Mouse (Mus musculus): ENCODE measurements around the gene Ddx17. TPM values are rescaled to one million over a fixed set of nuclear protein-coding genes. Genes with fewer than 3 reads are reported as not detected.

The Ddx17 gene
- polyA plus RNA-seq, 1 experiment from 2014 or later = 73.6 TPM

DNA sequence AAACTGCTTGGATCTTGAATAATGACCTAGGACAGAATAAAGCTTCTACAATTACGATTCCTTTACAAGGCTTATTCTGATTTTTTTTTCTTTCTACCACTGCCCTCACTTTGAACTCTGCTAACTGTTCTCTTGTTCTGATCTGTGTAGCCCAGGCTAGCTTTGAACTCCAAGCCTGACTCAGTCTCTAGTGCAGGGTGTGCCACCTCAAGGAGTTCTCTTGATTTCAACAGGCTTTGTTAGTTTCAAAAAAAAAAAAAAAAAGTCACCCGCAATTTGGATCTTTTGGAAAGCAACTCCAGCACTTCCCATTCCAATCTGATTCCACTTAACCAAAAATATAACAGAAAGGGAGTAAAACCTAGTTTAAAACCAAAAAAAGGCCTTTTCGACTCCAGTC is 1.0 kb downstream of the Ddx17 start:
- peak overlapping the region; percentile 85 for H3K4me3 ChIP-seq
- H3K4me2 ChIP-seq (replicated peaks) = peak overlapping the region; percentile 88
- H3K9ac ChIP-seq (replicated peaks) = peak overlapping the region; percentile 98
- no peaks in the 10 kb centered on the region for H3K9me3 ChIP-seq
- H3K36me3 ChIP-seq = peaks cover 39% of the 10 kb centered on the region
- peak overlapping the region; percentile 97 for H3K27ac ChIP-seq (replicated peaks)
- 2% methylated on average over 3 of the region's 3 CpGs for WGBS
- H3K27me3 ChIP-seq = no peaks in the 10 kb centered on the region
- peaks cover 30% of the 10 kb centered on the region for H3K4me1 ChIP-seq
- ATAC-seq (ENCODE audit: low FRiP score, low read depth) = no peak

DNA sequence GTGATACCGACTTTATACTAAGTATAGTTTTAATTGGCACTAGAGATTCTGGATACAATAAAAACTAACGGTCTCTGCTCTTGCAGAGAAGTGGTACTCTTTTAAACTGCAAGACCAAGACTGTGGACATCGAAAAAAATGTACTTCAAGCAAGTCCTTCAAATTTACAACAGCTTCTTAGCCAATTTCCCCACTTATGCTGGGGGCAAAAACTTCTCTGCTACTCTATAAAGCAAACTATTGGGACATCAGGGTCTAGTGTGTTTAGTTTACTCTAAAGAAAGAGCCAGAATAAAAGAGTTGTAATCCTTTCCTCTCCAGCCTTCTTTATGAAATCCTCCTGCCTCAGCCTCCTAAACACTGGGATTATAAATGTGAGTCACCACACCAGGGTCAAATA is 2.6 kb downstream of the Ddx17 start:
- H3K4me2 ChIP-seq (replicated peaks) = peak overlapping the region; percentile 88
- peak overlapping the region; percentile 22 for H3K4me3 ChIP-seq
- peaks cover 54% of the 10 kb centered on the region for H3K36me3 ChIP-seq
- 97% methylated on average over 3 of the region's 3 CpGs for WGBS
- H3K9me3 ChIP-seq = no peaks in the 10 kb centered on the region
- no peak overlapping the region for H3K9ac ChIP-seq (replicated peaks)
- peaks cover 25% of the 10 kb centered on the region for H3K4me1 ChIP-seq
- no peak for ATAC-seq (ENCODE audit: low FRiP score, low read depth)
- H3K27me3 ChIP-seq = no peaks in the 10 kb centered on the region
- no peak overlapping the region for H3K27ac ChIP-seq (replicated peaks)

DNA sequence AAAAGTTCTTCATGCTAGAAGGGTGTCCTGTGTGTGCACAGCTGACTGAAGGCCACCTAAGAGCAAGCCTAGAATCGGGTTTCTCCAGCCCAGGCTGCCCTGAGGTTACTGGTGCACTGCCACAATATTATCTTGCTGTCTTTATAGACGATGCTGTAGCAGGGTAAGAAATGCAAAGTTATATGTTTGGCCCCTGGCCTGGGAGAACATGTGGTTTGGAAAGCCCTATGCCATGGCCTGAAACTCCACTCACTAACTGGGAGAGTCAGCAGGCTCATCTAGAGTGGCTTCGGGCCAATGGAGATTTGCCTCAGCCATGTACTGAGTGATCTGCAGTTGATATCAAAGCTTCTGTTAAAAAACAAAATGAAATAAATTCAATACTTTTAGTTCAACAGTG is 12.7 kb downstream of the Ddx17 start:
- Histone ChIP-seq H3K9me3 (no peaks in the 10 kb centered on the region), H3K27ac (replicated peaks) (0 out of 2 replicates have a peak overlapping the region, but pooled peaks have one; percentile 1), H3K27me3 (no peaks in the 10 kb centered on the region), H3K4me1 (no peaks in the 10 kb centered on the region), H3K4me3 (no peak overlapping the region), H3K9ac (replicated peaks) (no peak overlapping the region), H3K36me3 (peaks cover 98% of the 10 kb centered on the region), H3K4me2 (replicated peaks) (no peak overlapping the region)
- ATAC-seq (ENCODE audit: low FRiP score, low read depth) = no peak
- WGBS = 97% methylated on average over 3 of the region's 3 CpGs

DNA sequence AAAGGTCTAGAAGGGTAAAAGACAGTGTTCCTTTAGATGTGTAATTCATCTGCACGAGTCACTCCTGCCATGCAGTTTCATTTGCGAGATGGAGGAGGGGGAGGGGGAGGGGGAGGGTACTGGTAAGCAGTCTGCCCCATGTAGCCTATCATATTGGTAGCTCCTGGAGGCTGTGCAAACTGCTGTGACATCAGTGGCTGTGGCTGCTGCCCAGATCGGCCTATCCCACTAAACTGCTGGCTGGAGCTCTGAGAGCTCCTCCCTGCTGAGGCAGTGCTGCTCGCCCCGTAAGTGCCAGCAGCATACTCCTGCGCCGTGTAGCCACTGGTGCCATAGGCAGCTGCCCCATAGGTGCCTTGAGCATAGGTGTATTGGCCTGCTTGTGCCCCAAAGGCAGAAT is 16.6 kb downstream of the Ddx17 start:
- Histone ChIP-seq H3K4me2 (replicated peaks) (no peak overlapping the region), H3K4me3 (no peak overlapping the region), H3K27me3 (no peaks in the 10 kb centered on the region), H3K36me3 (peaks cover 89% of the 10 kb centered on the region), H3K27ac (replicated peaks) (no peak overlapping the region), H3K9me3 (no peaks in the 10 kb centered on the region), H3K9ac (replicated peaks) (no peak overlapping the region), H3K4me1 (no peaks in the 10 kb centered on the region)
- WGBS = 84% methylated on average over 7 of the region's 7 CpGs
- no peak for ATAC-seq (ENCODE audit: low FRiP score, low read depth)

DNA sequence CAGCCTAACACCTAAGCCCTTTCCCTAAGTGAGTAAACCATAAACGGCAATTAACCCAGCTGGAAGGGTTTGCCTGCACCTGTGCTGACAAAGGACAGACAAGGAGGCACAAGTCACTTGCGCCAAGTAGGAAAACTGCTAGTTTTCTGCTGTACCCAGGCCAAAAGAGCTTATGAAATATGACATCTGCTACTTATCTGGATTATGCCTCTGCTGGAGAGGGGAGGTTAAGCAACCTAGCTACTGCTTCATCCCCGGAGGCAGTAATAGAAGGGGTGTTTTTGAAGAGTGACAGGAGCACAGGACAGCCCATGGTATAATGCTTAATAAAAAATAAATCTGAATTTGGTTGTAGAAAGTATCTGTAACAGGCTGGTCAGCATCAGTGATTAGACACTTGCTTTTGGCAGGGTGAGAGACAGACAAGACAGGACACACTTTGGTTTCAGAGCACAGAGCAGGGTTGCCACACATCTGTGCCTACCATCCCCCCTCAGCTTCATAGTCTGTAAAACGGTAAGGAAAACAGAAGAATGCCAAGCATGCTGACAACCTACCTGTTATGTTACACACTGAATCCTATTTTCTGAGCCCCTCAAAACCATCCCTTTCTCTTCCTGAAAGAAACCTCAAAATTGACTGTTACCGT is 18.4 kb downstream of the Ddx17 start:
- Histone ChIP-seq H3K36me3 (peaks cover 70% of the 10 kb centered on the region), H3K4me3 (no peak overlapping the region), H3K9ac (replicated peaks) (no peak overlapping the region), H3K27me3 (no peaks in the 10 kb centered on the region), H3K9me3 (no peaks in the 10 kb centered on the region), H3K4me1 (no peaks in the 10 kb centered on the region), H3K4me2 (replicated peaks) (no peak overlapping the region), H3K27ac (replicated peaks) (no peak overlapping the region)
- ATAC-seq (ENCODE audit: low FRiP score, low read depth) = no peak
- 74% methylated on average over 5 of the region's 5 CpGs for WGBS

DNA sequence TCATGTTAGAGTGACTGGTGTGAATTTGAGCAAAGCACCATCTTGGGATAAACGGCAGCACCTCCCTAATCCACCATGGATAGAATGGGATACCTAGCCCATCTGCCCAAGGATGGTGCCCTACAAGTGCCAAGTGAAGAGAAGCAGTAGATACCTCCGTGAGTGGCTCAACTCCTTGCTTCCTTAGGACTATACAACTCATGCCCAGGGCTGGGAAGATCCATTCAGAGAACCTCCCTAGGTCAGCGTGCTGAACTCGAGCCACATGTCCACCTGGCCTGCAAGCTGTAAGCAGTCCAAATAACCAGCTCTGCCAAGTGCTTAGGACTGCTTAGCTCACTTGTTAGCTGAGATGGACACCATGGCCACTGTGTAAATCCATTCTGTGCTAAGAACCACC is 19.3 kb downstream of the Ddx17 start:
- 0 out of 2 replicates have a peak, but pooled peaks have one; percentile 36 for ATAC-seq (ENCODE audit: low FRiP score, low read depth)
- no peaks in the 10 kb centered on the region for H3K9me3 ChIP-seq
- no peak overlapping the region for H3K27ac ChIP-seq (replicated peaks)
- no peaks in the 10 kb centered on the region for H3K4me1 ChIP-seq
- no peak overlapping the region for H3K4me3 ChIP-seq
- no peaks in the 10 kb centered on the region for H3K27me3 ChIP-seq
- H3K36me3 ChIP-seq = peaks cover 63% of the 10 kb centered on the region
- 76% methylated on average over 4 of the region's 4 CpGs for WGBS
- H3K9ac ChIP-seq (replicated peaks) = no peak overlapping the region
- H3K4me2 ChIP-seq (replicated peaks) = no peak overlapping the region

DNA sequence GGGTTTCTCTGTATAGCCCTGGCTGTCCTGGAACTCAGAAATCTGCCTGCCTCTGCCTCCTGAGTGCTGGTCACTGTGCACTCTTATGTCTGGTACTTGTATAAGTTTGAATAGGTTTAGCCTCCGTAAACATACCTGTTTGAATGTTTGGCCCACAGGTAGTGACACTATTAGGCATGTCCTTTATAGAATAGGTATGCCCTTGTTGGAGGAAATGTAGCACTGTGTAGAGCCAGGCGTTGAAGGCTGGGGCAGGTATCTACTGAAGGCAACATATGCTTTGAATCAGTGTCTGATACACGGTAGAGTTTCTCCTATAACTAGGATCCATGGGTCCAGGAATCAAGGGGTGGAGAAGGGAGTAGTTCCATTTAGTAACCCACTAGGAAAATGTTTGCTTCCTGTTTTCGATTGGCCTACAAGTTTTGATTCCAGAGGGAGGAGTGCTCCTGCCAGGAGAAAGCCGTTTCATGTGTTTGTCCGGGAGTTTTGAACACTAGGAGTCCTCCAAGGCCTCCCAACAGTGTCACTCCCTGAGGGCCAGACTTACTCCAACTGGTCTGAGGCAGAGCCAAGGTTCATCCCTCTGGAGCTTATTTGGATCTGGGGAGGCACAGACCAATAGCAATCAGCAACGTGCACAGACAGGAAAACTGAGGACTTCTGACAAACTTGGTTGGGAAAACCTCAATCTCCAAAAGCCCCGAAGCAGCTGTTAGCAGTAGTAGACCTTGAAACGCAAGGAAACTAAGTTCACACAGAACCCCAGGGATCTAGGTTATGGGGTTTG is 20.4 kb downstream of the Ddx17 start:
- WGBS = 67% methylated on average over 9 of the region's 9 CpGs
- ATAC-seq (ENCODE audit: low FRiP score, low read depth) = no peak
- H3K4me3 ChIP-seq = no peak overlapping the region
- no peak overlapping the region for H3K4me2 ChIP-seq (replicated peaks)
- peak overlapping the region; percentile 3; the same call in 1 of the 2 replicates for H3K27ac ChIP-seq (replicated peaks)
- no peak overlapping the region for H3K9ac ChIP-seq (replicated peaks)
- no peaks in the 10 kb centered on the region for H3K9me3 ChIP-seq
- peaks cover 53% of the 10 kb centered on the region for H3K36me3 ChIP-seq
- H3K27me3 ChIP-seq = no peaks in the 10 kb centered on the region
- no peaks in the 10 kb centered on the region for H3K4me1 ChIP-seq

DNA sequence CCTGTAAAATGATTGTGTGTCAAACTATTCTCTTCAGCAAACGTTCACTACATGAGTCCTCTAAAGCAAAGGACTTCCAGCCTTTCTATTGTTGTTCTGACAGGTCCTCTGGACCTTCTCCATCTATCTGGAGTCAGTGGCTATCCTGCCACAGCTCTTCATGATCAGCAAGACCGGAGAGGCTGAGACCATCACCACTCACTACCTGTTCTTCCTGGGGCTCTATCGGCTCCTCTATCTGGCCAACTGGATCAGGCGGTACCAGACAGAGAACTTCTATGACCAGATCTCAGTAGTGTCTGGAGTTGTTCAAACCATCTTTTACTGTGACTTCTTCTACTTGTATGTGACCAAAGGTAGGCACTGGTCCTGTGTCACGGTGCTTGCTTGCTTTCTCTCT is 21.0 kb downstream of the Ddx17 start:
- ATAC-seq (ENCODE audit: low FRiP score, low read depth) = no peak
- no peak overlapping the region for H3K9ac ChIP-seq (replicated peaks)
- H3K27me3 ChIP-seq = no peaks in the 10 kb centered on the region
- no peaks in the 10 kb centered on the region for H3K4me1 ChIP-seq
- WGBS = 91% methylated on average over 5 of the region's 5 CpGs
- H3K27ac ChIP-seq (replicated peaks) = no peak overlapping the region; the same call in 1 of the 2 replicates
- H3K9me3 ChIP-seq = no peaks in the 10 kb centered on the region
- H3K4me3 ChIP-seq = no peak overlapping the region
- peaks cover 46% of the 10 kb centered on the region for H3K36me3 ChIP-seq
- no peak overlapping the region for H3K4me2 ChIP-seq (replicated peaks)

DNA sequence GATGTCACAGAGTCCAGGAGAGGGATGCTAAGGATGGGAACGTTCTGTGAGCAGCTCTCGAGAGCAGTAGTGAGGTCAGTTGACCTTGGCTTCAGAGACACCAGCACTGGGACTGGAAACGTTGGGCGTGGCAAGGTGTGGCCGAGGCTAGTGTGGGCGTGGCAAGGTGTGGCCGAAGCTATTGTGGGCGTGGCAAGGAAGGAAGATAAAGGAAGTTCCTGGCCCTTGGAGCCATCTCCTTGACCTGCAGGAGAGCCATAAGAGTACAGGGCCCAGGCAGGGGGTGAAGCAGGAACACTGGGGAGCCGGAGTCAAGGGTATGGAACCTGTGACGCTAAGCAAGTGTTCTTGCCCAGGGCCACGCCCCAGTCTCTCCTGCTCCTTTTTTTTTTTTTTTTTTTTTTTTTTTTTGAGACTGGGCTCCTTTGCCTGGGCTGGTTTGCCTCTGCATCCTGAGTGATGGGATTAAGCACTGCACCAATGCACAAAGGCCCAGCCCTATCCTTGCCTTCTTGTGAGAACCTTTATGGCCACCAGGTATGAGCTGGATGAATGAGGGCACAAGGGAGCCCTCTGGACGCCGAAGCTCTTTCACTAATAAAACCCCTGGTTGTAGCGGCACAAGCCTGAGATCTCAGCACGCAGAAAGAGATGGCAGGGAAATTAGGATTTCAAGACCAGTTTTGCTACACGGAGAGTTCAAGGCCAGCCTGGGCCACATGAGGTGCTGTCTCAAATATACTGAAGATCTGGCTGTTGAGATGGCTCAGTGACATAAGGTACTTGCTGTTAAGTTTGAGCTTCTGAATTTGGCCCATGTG is 26.9 kb downstream of the Ddx17 start:
- Histone ChIP-seq H3K36me3 (no peaks in the 10 kb centered on the region), H3K9ac (replicated peaks) (no peak overlapping the region), H3K4me3 (no peak overlapping the region), H3K9me3 (no peaks in the 10 kb centered on the region), H3K27ac (replicated peaks) (no peak overlapping the region), H3K4me1 (peaks cover 14% of the 10 kb centered on the region; the same call in 1 of the 2 replicates), H3K4me2 (replicated peaks) (no peak overlapping the region), H3K27me3 (peaks cover 49% of the 10 kb centered on the region)
- ATAC-seq (ENCODE audit: low FRiP score, low read depth) = no peak
- 49% methylated on average over 16 of the region's 16 CpGs for WGBS

DNA sequence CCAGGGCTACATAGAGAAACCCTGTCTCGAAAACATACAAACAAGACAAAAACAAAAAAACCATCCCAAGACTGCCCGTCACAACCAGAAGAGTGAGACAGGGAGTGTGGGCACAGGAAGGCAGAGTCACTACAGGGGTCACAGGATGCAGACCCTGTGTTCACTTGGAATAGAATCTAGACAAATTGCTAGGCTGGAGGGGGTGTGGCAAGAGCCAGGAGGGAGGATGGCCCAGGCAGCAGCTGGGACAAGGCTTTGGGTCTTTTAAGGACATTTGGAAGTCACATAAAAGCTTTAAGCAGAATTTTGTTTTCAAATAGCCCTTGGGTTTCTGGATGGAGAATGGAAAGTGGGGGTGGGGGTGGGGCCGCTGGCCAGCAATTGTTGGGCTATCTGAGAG is 28.0 kb downstream of the Ddx17 start:
- Histone ChIP-seq H3K27me3 (peaks cover 59% of the 10 kb centered on the region), H3K9me3 (no peaks in the 10 kb centered on the region)

DNA sequence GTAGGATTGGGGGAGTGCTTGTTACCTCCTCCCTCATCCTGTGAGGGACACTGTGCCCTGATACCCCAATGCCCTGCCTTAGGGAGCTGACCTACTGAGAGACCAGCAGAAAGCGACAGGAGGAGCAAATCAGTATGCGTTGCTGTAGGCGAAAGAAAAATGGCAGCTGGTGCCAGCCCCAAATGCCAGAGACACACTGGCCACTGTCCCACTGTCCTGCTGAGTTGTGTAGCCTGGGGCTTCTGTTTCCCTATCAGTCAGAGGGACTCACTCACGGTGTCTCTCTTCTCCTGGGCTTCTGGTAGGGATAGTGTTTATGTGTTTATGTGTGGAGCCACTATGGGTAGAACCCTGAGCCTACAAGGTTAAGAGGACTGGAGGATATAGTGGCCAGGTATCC is 28.8 kb downstream of the Ddx17 start:
- WGBS = 85% methylated on average over 4 of the region's 4 CpGs
- no peaks in the 10 kb centered on the region for H3K36me3 ChIP-seq
- H3K27ac ChIP-seq (replicated peaks) = no peak overlapping the region
- H3K4me3 ChIP-seq = no peak overlapping the region
- no peak overlapping the region for H3K4me2 ChIP-seq (replicated peaks)
- peaks cover 14% of the 10 kb centered on the region; the same call in 1 of the 2 replicates for H3K4me1 ChIP-seq
- no peaks in the 10 kb centered on the region for H3K9me3 ChIP-seq
- peaks cover 68% of the 10 kb centered on the region for H3K27me3 ChIP-seq
- H3K9ac ChIP-seq (replicated peaks) = no peak overlapping the region
- no peak for ATAC-seq (ENCODE audit: low FRiP score, low read depth)

More for the DNA sequence above, 28.0 kb downstream of the Ddx17 start:
- Histone ChIP-seq H3K4me1 (peaks cover 14% of the 10 kb centered on the region; the same call in 1 of the 2 replicates), H3K4me3 (no peak overlapping the region), H3K36me3 (no peaks in the 10 kb centered on the region), H3K27ac (replicated peaks) (no peak overlapping the region), H3K9ac (replicated peaks) (no peak overlapping the region), H3K4me2 (replicated peaks) (no peak overlapping the region)
- 86% methylated on average over 3 of the region's 3 CpGs for WGBS
- no peak for ATAC-seq (ENCODE audit: low FRiP score, low read depth)
